Mouse (Mus musculus) megakaryocyte-erythroid progenitor cell, adult 5-6 weeks (primary cell): ENCODE measurements around the gene Mettl7a2. TPM values are rescaled to one million over a fixed set of nuclear protein-coding genes. Genes with fewer than 3 reads are reported as not detected.
"Not testable (repeated sequence)": the region's sequence is repeated elsewhere in the genome, so short reads cannot be mapped to it uniquely, and the experiment has no call there.

Experiments used
- ATAC-seq: replicated peaks from 2 replicates; pipeline ENCODE4 v1.8.0; 2016; ENCODE audit warnings: mild to moderate bottlenecking, inconsistent platforms; ENCODE audit not compliant: severe bottlenecking, poor library complexity, low FRiP score, low TSS enrichment
- total RNA-seq, 2 experiments: library from RNA; stranded (forward) in 1 of 2; stranded (reverse) in 1 of 2; fragments of 200-1000, 215-1000 nt in 1 of 2; fragments of >200 nt in 1 of 2; fragmentation: Nextera tagmentation in 1 of 2; gene quantifications; 2 replicates each; pipeline ENCODE4 v1.2.3; 2014 to 2017

Gene Mettl7a2
- total RNA-seq (2014; fragmentation: Nextera tagmentation) (not detected in 2 replicates), total RNA-seq (2017) (not detected in 2 replicates)

DNA sequence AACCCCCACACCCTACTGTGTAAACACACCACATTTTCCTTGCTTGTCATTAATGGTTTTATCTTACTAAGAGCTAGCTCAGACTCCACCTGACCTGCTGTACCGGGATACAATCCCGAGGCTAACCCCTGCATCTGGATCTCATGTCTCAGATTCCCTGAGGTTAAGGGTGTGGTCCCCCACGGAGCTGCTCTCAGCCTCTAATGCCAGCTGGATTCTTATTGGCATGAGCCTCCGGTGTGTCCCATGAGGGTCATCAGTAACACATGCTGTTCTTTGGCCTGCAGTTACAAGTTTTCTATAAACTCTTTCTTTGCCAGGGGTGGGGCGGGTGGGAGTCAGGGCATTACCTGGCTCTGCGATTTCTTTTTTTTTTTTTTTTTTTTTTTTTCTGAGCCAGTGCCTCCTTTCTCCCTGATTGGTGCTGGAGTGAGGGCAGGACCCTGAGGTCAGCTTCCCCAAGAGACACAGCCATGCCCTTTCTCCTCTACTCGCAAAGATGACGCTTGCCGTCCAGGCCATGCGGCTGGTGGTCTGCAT lies at the start of gene Mettl7a2, which contains the start of gene Methig1:
Mettl7a2 (plus strand) TSS at position 490 of the 540 bp plus-strand sequence.
Methig1 (plus strand) TSS at position 439 of the 540 bp plus-strand sequence.
- no peak for ATAC-seq

DNA sequence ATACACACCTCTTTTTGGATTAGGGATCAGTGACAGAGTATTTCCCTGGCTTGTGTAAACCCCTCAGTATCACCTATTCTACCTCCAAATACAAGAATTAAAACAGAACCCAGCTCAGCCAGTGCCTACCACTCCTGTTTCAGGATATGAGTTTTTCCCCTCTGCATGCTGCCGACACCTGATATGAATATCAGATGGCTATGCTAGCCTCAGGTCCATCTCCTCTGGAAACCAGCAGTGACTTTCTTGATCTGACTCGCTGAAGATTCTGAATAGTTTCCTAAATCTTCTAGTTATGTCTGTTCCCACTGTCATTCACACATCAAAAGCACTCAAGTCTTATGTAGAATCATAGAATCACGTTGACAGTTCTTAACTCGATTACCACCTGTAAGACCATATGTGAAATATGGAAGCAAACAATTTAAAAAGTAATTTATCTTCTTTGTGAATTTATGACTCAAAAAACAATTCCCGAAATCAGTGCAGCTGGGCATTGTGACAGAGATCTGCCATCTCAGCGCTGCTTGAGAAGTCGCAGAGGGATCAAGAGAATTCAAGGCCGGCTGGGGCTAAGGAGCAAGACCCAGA lies 49.5 kb upstream of the Mettl7a2 start:
- 0 out of 2 replicates have a peak, but pooled peaks have one; percentile 15 for ATAC-seq

DNA sequence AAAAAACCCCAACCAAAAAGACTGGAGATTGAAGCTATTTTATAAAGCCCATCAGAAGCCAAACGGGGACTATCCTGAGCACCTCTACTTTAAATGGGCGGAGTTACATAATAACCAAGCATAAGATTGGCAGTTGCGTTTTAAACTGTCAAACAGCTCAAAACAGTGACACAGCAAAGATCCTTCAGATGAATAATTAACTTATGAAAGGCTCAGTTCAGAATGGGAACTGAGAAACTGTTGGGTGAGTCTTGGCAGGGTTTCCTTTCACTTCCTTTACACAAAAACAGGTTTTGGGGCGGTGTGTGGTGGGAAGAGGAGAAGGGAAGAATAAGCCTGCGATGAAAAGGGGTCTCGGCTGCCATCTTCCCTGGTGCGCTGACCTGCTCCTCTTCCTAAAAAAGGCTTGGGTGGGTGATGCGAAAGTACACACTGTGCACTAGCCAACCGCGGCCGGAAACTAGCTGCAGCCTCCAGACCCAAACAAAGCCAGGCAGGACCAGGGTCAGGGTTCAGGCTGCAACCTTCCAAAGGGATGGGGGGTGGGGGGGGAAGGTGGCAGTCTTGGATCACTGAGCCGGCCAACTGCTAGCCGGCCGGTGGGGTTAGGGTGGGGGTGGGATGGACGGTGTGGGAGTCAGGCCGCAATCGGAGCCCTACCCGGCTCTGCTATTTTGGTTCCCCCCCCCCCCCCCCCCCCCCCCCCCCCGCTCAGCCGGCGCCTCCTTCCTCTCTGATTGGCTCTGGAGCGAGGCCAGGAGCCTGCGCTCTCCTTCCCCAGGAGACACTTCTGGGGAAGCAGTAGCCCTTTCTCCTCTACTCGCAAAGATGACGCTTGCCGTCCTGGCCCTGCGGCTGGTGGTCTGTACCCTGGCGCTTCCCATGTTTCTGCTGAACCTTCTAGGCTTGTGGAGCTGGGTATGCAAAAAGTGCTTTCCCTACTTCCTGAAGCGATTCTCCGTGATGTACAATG lies 48.7 kb upstream of the Mettl7a2 start, which contains the start of gene Mettl7a1:
Mettl7a1 (plus strand) TSS at position 122 of the 973 bp plus-strand sequence.
- peak; percentile 65 for ATAC-seq

DNA sequence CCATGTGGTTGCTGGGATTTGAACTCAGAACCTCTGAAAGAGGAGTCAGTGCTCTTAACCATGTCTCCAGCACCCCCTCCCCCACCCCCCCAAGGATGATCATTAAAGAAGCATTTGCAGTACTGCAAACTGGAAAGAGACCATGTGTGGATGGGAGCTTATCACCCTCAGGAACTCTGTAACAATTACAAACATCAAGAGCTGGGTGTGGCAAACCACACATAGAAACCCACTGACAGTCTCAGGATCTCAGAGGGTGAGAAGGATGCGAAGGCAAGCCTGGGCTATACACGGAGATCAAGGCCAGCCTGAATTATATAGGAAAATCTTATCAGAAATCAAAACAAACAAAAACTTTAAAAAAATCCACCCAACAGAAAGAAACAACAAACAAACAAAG lies 46.8 kb upstream of the Mettl7a2 start:
- no peak for ATAC-seq

DNA sequence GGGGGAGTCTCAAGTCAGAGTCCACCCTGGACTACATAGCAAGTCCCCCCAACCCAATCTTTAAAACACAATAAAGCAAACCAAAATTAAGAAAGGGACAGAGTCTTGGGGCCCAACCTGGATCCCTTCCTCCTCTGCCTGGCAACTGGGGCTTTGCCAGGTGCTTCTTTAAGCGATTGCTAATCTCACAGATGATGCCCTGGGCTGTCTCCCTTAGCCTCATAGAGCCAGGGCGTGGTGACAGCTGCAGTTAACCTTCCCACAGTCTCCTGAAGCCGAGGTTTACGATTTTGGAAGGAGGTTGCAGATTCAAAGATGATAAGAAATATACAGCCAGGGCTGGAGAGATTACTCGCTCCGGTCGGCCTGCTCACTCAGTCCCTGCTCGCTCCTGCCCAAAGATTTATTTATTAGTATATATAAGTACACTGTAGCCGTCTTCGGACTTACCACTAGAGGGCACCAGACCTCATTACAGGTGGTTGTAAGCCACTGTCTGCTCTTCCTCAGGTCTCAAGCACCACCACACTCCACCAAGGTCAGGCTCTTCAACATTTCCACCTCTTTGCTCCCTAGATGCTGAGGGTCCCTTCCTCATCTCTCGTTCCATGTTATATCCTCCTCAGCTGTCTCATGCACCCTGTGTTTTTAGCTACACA lies 45.4 kb upstream of the Mettl7a2 start:
- ATAC-seq: peak; percentile 48

DNA sequence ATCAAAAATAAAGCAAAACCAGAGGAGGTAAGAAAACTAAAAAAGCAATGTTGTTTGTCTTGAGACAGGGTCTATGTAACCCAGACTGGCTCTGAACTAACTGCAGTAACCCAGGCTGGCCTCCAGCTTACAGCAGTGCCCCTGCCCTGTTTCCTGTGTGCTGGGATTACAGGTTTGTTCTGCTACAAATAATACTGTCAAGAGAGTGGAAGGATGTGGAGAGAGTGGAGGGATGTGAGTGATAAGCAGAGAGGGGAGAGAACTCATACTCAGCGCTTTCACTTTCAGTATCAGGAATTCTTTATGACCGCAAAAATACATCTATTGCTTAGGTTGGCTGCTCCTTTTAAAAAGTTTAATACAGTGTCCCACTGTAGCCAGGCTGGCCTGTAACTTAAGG lies 40.7 kb upstream of the Mettl7a2 start:
- ATAC-seq: peak; percentile 45

DNA sequence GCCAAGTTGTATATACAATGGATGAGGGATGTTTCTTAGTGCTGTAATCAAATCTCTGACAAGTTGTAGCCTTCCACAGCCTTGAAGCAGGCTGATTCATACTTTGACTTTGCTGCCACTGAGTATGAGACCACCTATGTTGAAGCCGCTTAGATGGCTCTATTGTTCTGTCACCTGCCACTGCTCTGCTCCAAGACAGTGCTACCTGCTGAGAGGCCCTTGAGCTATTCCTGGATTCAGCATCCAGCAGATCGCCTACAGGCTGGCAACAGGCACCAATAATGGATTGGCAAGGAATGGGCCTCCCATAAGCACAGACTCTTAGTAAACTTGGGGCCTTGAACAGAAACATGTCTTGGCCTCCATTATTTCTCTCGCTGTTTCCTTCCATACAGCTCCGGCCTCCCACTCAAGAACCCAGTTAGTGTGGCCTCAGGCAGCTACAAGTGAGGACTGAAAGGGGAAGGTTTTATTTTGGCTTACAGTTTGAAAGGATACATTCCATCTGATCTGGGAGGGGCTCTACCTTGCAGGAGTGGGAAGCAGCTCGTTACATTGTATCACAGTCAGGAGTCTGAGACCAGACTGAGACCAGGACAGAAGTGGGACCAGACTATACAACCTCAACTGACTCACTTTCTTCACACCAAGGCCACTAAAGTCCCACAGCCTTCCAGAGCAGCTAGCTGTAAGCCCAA lies 38.4 kb upstream of the Mettl7a2 start:
- ATAC-seq: no peak

DNA sequence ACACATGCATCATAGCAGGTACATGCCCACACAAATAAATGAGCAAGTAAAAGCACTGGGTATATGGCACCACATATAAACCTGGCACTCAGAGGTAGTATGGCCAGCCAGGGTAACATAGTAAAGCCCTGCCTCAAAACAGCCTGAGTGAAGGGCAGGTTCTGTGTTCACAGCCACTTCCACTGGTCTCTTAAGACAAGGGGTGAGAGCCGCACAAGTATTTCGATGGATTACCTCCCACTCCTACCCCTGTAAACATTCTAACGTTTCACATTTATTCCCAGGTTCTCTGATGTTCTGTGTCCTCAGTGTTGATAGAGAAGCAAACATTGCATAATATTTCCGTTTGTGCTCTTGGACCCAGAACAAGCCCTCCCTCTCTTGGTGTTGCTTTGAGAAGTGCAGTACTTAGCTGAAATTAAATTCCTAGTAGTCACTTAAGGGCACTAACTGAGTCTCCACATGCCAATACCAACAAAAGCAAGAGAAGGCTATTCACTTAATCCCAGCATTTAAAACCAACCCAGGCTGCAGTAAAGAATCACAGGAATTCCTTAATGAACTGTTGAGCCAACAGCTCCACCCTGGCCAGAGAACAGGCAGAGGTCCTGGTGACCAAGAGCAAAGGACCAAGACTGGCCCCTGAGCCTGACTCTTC lies 34.9 kb upstream of the Mettl7a2 start:
- not testable (repeated sequence) for ATAC-seq

DNA sequence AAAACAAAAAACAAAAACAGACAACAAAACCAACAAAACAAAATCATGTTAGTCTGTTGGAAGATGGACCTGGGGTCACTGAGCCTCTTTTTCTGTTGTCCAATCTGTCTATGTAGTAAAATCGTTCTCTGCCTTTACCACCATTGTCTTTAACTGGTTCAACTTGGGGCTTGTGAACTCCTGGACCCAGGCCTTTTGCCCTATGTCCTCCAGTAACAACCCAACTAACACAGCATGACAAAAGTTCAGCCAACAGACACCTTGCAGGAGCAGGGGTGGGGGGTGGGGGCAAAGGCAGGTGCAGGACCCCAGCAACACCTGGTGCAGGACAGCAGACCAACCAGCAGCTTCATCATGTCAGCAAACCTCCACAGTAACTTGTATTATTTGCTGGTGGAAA lies 33.1 kb upstream of the Mettl7a2 start:
- ATAC-seq: no peak

DNA sequence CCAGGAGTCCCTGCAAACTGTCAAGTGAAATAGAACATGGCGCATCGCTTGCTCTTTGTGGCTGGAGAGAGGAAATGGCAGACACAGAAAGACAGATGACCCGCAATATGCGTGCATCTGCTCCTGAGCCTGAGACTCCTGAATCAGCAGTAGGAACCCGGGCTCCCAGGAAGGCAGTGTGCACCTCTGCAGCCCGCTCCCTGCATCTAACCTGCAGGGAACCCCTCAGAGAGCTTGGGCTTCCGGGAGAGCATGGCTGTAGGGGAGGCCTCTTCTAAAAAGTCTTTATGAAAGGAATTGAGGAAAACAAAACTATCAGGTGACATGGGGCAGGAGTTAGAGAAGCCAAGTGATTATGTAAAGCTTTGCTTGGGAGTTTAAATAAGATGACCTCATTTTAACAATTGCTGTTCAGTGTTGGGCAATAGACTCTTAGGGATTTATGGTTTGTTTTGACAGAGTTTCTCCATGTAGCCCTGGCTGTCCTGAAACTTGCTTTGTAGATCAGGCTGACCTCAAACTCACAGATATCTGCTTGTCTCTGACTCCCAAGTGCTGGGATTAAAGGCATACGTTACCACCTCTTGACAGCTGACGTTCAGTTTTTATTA lies 32.6 kb upstream of the Mettl7a2 start:
- ATAC-seq: no peak

DNA sequence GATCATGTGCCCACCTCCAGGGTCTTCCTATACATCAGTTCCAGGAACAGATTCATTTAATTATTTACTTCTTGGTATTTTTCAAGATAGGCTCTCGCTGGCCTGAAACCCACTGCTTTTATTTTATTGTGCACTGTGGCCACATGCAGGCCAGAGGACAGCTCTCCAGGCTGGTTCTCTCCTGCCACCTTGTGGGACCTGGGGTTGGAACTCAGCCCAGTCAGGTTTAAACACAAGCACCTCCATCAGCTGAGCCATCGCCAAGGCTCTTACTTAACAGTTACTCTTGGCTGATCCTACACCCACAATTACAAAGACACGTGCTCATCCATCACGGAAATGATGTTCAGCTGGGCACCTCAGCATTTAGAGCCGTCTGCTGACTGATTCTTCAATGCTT lies 31.9 kb upstream of the Mettl7a2 start:
- ATAC-seq: no peak

DNA sequence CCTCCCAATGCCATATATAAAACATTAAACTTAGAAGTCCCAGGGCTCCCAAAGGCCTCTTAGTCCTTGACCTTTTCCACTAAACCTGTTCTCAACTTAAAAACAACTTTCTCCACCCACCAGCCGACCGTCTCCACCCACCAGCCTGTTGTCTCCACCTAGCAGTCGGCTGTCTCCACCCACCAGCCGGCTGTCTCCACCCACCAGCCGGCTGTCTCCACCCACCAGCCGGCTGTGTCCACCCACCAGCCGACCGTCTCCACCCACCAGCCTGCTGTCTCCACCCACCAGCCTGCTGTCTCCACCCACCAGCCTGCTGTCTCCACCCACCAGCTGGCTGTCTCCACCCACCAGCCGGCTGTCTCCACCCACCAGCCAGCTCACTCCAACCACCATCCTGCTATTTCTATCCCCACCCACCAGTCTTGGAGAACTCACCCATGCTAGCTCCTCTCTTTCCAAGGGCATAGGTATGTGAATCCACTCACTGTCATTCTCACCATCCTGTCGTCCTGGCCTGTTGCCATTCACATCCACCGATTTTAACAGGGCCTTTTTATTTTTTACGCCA lies 28.9 kb upstream of the Mettl7a2 start:
- ATAC-seq: peak; percentile 97

DNA sequence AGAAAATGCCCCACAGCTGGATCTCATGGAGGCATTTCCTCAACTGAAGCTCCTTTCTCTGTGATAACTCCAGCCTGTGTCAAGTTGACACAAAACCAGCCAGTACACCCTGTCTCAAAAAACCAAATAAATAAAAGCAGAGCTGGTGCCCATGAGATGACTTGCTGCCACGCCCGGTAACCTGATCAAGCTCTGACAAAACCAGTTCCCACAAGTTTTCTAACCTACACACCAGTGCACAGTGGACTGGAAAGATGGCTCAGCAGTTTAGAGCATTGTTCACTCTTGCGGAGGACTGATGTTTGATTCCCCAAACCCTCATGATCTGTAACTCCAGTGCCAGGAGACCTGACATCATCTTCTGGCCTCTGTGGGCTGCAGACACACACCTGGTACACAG lies 27.8 kb upstream of the Mettl7a2 start:
- ATAC-seq: no peak

DNA sequence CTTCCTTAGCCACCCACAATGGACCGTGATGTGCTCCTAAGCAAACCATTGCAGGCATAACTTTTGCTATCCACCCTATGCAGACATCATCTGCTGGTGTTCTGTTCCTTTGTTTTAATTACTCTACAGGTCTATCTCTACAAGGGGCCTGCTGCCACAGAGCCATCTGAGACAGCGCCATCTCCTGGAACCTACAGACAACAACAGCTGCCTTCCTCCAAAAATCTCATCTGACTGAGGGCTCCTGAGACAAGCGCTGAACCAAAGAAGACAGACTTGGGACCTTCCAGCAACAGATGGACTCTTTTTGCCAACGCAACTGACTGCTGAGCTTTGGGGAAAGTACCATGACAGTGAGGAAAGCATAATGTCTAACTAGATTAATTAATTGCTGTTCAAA lies 24.9 kb upstream of the Mettl7a2 start:
- ATAC-seq: not testable (repeated sequence)

DNA sequence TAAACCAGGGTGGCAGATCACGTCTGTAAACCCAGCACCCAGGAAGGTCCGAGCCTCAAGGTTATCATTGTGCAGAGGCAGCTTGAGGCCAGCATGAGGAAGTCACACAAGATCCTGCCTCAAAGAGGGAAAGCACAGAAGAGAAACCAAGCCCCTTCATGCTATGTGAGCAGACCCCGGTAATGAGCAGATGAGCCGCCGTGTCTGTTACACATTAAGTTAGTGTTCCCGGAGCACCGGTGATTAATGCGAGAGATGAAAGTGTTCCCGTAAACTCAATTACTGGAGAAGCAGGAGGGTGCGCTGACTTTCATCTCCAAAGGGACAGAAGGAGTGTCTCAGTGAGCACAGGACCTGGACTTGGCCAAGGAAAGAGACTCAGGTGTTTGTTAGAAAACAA lies 23.7 kb upstream of the Mettl7a2 start:
- not testable (repeated sequence) for ATAC-seq

DNA sequence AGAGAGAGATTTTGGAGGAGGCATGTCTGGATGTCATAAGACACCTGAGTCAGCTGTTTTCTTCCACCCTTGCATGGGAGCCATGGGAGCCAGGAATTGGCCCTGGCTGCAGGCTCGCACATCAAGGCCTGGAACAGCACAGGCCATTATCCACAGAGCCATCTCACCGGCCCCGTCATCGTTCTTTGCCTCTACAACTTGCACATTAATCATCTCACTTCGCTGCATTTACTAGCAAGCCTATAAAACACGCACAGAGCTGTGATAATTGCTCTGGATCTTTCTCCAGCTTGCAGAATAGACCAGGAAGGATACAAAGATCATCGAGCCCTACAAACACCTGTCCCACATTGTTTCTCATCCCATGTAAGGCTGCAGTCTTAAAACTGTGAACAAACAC lies 22.3 kb upstream of the Mettl7a2 start:
- no peak for ATAC-seq

DNA sequence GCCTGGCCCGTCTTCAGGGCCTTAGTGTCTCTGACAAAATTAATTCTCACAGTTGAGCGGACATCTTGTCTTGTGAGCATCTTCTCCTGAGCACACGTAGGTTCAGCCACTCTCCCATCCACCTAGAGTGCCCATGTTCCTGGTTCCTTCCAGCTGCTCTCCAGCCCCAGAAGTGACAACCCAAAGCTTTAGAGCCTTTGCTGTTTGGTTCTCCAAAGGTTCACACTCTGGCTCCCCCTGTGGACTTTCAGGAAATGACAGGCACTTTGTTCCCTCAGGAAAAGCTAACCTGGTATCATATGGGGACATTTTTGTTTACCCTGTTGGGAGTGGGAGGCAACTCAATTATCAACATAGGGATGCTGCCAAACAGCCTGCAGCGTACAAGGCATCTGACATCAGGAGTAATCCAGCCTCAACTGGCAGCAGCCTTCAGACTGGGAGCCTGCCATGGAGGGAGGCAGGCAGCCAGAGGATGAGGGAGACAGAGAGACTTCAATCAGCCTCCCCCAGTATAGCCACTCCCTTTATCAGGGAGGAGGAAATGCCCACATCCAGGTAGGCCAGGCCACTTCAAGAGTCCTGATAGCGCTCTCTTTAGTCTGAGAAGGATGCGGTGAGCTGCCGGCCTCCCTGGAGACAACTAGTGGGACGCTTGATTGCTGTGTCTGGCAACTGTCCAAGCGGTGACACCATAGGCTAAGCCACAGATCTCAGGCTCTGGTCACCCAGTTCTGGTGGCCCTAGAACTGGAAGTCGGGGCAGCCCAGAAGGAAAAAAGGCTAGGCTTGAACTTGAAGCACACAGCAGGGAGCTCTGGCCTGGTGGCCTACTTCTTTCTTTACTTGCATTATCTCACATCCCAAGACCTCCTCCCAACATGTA lies 20.7 kb upstream of the Mettl7a2 start:
- ATAC-seq: peak; percentile 81
